Mouse (Mus musculus) cortical plate, adult 2 months (tissue): ENCODE data around the gene Ffar3. TPM values are rescaled to one million over a fixed set of nuclear protein-coding genes. Genes with fewer than 3 reads are reported as not detected.

Source experiments
- H3K27ac ChIP-seq: fragments of 200-500 bp; 2 replicates; pipeline ENCODE4 v1.5.1; 2012; ENCODE audit warnings: low read length, control low read depth, inconsistent platforms; ENCODE audit not compliant: insufficient read depth
- H3K4me1 ChIP-seq: fragments of 200-500 bp; 2 replicates; pipeline ENCODE4 v1.6.1; 2011; ENCODE audit warnings: low read length; ENCODE audit not compliant: control insufficient read depth, insufficient read depth
- H3K4me3 ChIP-seq: fragments of 200-500 bp; 2 replicates; pipeline ENCODE4 v1.5.1; 2011; ENCODE audit warnings: mild to moderate bottlenecking, low read length, control low read depth; ENCODE audit not compliant: insufficient read depth
- CTCF ChIP-seq: fragments of 200-500 bp; IDR thresholded peaks from 2 replicates; pipeline ENCODE4 v1.5.1; 2011; ENCODE audit warnings: mild to moderate bottlenecking, control low read depth, low read length; ENCODE audit not compliant: insufficient read depth; ENCODE audit errors: extremely low read depth
- POLR2A ChIP-seq: fragments of 200-500 bp; IDR thresholded peaks from 2 replicates; pipeline ENCODE4 v1.6.1; 2011; ENCODE audit warnings: mild to moderate bottlenecking, low read length, control low read depth; ENCODE audit not compliant: insufficient read depth; ENCODE audit errors: extremely low read depth
- polyA plus RNA-seq: library from polyadenylated mRNA; depleted of rRNA; stranded (reverse); fragments of >200 nt; gene quantifications from 2 replicates; pipeline ENCODE4 v1.2.3, GENCODE M21; 2012; rRNA removed

Ffar3 gene
- polyA plus RNA-seq = 0.13 TPM in 1 of 2 replicates, not detected in the other

DNA sequence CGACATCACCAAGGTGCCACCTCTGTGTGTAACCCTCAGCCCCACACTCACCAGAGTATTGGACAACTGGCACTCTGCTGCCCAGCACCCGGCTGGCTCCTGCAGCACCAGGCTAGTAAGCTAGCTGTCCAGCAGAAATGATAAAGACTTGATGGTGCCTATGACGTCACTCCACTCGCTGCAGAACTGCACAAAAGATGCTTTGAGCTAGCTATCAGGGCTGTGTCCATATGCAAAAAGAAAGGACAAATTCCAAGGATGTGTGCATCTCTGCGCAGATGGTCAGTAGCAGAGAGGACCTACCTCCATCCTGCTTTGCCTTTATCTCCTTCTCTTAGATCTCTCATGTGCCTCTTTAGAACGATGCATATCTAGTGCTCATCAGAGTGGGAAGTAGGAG lies at the start of gene Ffar3:
TSS of gene Ffar3 (minus strand) at position 101 of the 400 bp plus-strand sequence.
- Histone ChIP-seq H3K27ac (no peak within 1 kb of the TSS), H3K4me3 (no peak within 1 kb of the TSS), H3K4me1 (no peaks in the 10 kb centered on the region)
- TF ChIP-seq CTCF (no peak), POLR2A (no peak)

DNA sequence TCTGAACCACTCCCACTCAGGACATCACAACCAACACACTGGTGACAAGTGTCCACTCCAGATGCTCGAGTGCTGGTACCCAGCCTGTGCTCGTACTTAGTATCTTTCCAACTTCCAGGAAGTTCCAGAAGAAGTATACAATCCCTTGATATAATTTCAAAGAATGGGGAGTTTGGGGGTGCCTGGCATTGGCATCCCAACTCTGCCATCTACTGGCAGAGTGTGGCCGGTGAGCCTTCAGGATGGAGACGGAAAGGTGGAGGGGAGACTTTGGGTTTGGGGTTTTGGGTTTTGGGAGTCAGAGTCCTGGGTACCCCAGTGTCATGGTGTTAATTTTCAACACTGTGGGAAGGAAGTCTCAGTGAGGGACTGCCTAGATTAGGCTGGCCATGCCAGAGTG lies 48.1 kb upstream of the Ffar3 start:
- H3K4me1 ChIP-seq = no peaks in the 10 kb centered on the region
- H3K27ac ChIP-seq = no peak overlapping the region
- TF ChIP-seq POLR2A (no peak), CTCF (peak; percentile 59)
- no peak overlapping the region for H3K4me3 ChIP-seq

DNA sequence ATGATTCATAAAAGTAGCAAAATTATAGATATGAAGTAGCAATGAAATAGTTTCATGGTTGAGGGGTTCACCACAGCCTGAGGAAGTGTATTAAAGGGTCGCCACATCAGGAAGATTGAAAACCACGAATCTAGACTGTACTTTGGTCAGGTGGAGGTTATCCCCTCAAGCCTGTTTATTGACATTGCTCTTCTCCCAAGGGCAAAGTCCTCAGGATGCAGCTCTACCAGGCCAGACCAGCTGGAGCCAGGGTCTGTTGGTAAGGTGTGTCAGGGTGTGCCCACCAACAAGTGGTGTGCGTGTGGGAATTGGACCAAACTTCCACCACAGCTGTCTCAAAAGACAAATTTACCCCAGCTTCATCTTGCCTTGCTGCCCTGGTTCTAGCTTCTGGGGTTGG lies 39.2 kb upstream of the Ffar3 start:
- Histone ChIP-seq H3K4me1 (no peaks in the 10 kb centered on the region), H3K4me3 (no peak overlapping the region), H3K27ac (no peak overlapping the region)
- TF ChIP-seq POLR2A = no peak
- TF ChIP-seq CTCF = no peak

DNA sequence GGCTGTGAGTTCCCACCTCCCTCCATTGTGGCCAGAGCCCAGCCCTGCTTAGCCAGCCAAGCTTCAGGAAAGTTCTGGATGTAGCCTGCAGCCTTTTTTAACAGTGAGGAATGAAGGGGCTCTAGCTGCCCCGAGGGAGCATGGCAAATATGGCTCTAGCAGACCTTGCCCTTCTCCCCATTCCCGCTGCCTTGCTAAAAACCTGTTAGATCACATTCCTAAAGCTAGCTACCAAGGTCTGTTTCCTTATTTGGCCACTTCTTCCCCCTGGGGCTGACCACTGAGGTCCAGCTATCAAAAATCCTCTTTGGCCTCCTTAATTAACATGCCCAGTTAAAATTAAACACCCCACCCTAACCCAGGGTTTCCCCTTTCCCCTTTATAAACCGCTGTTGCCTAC lies 36.5 kb upstream of the Ffar3 start:
- TF ChIP-seq POLR2A (no peak), CTCF (no peak)
- Histone ChIP-seq H3K4me1 (no peaks in the 10 kb centered on the region), H3K27ac (no peak overlapping the region), H3K4me3 (no peak overlapping the region)

DNA sequence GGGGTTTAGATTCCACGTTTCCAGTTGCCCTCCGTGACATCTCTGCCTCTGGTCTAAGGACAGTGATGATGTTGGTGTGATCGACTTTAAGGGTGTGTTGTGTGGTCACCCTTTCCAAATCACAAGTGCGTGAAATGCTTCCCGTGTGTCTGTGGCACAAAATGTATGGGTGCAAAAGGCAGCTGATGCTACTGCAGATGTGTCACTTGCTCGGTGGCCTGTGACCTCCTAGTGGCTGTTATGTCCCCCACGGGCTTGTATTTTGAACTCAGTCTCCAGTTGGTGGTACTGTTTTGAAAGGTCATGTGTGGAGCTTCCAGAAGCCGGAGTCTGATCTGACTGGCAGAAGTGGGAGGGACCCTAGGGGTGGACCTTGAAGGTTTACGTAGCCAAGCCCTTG lies 35.8 kb upstream of the Ffar3 start:
- Histone ChIP-seq H3K27ac (no peak overlapping the region), H3K4me3 (no peak overlapping the region), H3K4me1 (no peaks in the 10 kb centered on the region)
- TF ChIP-seq POLR2A = no peak
- no peak for TF ChIP-seq CTCF

DNA sequence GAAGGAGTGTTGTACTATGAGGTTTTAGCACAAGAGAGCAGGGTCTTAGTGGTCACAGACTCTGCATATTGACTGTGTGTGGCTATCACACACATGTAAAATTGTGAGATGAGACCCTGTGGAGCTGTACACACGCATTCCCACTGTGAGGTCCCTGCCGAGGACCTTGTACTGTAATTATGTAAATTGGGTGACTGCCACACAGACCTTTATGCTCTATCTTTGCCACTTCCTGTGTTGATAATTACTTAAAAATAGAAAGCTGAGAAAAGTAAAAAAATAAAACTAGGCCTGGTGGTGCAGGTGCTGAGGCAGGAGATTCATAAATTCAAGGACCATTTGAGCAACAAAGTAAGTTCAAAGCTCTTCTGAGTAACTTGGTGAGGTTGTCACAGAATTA lies 34.7 kb upstream of the Ffar3 start:
- Histone ChIP-seq H3K4me1 (no peaks in the 10 kb centered on the region), H3K4me3 (no peak overlapping the region), H3K27ac (no peak overlapping the region)
- TF ChIP-seq POLR2A (no peak), CTCF (no peak)

DNA sequence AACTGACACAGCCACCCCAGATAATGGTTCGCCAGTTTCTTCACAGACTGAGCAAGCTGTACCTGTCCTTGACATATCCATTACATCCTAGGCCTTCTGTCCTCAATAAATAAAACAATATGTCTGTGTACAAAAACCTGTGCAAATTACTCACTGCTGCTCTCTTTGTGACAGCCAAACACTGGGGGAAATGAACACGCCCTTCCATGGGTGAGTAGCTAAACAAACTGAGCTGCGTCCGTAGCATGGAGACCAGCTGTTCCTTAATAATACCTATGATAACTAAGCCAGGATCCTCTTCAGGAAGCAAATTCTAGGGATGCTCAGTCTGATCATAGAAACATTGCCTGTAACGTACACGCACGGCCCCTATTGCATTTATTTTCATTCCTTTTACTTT lies 32.8 kb upstream of the Ffar3 start:
- Histone ChIP-seq H3K27ac (no peak overlapping the region), H3K4me3 (no peak overlapping the region), H3K4me1 (no peaks in the 10 kb centered on the region)
- TF ChIP-seq CTCF (no peak), POLR2A (no peak)

DNA sequence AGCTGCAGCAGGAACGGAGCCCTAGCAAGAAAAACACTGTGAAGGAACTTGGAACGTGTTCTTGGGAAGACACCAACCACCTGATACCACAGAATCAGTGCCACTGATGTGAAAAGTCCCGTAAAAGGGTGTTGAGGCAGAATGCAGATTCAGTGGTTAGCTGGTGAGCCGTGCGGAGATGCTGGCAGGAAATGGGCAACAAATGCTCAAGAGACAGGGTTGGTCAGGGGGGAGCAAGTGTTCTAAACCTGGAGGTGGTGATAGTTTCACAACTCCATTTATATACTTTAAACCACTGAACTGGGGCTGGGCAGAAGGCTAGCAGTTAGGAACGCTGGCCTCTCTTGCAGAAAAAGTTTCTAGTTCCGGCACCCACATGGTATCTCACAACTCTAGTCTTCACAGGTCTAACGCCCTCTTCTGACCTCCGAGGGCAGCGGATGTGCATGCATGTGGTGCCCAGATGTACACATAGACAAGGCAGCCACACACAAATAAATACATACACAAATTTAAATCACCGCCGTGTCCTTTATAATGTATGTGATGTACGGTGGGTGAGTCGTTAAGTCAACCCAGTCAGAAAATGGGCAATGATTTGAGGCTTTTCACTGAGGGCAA lies 31.7 kb upstream of the Ffar3 start:
- Histone ChIP-seq H3K4me1 (no peaks in the 10 kb centered on the region), H3K4me3 (no peak overlapping the region), H3K27ac (no peak overlapping the region)
- TF ChIP-seq POLR2A (no peak), CTCF (no peak)

DNA sequence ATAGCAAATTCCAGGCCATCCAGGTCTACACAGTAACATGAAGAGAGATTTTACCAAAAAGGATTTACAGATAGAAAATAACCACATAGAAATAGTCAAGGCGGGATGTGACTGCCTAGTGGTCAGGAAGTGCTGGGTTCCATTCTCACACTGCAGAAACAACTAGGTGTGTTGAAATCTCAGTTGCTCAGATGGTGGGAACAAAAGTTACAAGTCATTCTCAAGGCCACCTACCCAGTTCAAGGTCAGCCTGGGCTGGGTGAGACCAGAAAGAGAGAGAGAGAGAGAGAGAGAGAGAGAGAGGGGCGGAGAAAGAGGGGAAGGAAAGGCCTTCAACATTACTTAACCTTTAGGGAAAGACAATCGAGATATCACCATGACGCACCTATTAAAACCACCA lies 30.9 kb upstream of the Ffar3 start:
- H3K27ac ChIP-seq = no peak overlapping the region
- no peak overlapping the region for H3K4me3 ChIP-seq
- no peaks in the 10 kb centered on the region for H3K4me1 ChIP-seq
- TF ChIP-seq CTCF (no peak), POLR2A (no peak)

DNA sequence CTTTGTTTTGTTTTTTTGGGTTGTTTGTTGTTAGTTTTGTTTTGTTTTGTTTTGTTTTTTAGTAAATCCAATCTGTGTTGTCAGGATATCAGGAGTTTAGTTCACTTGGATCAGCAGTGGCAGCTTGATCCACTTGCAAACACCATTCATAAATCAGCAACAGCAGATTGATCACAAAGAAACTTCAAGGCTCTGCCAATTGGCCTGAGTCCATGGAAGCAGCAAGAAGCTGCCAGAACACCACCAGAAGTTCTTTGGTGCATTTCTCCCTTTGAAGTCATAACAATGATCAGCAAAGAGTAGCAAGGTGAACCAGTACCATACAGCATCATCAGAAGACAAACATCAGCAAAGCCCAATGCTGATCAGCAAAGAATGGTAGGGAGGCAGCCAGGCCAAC lies 28.1 kb upstream of the Ffar3 start:
- Histone ChIP-seq H3K27ac (no peak overlapping the region), H3K4me3 (no peak overlapping the region), H3K4me1 (no peaks in the 10 kb centered on the region)
- TF ChIP-seq CTCF (no peak), POLR2A (no peak)

DNA sequence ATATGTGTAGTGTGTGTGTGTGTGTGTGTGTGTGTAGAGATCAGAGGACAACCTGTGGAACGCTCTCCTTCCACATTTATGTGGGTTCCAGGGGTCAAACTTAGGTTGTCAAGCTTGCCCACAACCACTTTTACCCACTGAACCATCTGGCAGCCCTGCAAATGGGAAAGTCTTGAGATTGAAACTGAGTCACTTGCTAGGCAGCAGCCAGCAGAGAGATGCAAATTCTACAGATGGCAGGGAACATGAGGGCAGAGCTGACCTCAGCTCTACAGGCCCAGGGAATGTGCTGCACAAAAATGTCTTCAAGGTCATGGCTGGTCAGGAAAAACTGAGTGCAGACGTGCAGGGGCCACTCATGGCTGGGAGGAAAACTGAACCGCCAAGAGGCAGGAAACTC lies 25.4 kb upstream of the Ffar3 start:
- no peaks in the 10 kb centered on the region for H3K4me1 ChIP-seq
- no peak for TF ChIP-seq CTCF
- no peak for TF ChIP-seq POLR2A
- H3K4me3 ChIP-seq = no peak overlapping the region
- no peak overlapping the region for H3K27ac ChIP-seq
